Mouse (Mus musculus): ENCODE data around the gene Ergic1. TPM values are rescaled to one million over a fixed set of nuclear protein-coding genes. Genes with fewer than 3 reads are reported as not detected.

Gene Ergic1
- total RNA-seq, 2 experiments from 2014 or later = 150 to 155 TPM

- DNase-seq (ENCODE audit: low spot score in 2 of 2) = peak; percentile 67 to 72
These were observed 34.9 kb downstream of the Ergic1 start for GRCm38 (mm10) chr17:26596168-26596658.

- no peak for DNase-seq (ENCODE audit: low spot score in 2 of 2)
These were observed 35.7 kb downstream of the Ergic1 start for GRCm38 (mm10) chr17:26596856-26597481.

- no peak for DNase-seq (ENCODE audit: low spot score in 2 of 2)
These were observed 37.6 kb downstream of the Ergic1 start for GRCm38 (mm10) chr17:26598845-26599244.

GRCm38 (mm10) chr17:26600913-26601447 is 39.7 kb downstream of the Ergic1 start:
- no peak for DNase-seq (ENCODE audit: low spot score in 2 of 2)

- no peak for DNase-seq (ENCODE audit: low spot score in 2 of 2)
These were observed 40.2 kb downstream of the Ergic1 start for GRCm38 (mm10) chr17:26601514-26601913.

GRCm38 (mm10) chr17:26601926-26602325 is 40.6 kb downstream of the Ergic1 start:
- DNase-seq (ENCODE audit: low spot score in 2 of 2) = no peak

- no peak for DNase-seq (ENCODE audit: low spot score in 2 of 2)
These were observed 41.1 kb downstream of the Ergic1 start for GRCm38 (mm10) chr17:26602371-26602885.

GRCm38 (mm10) chr17:26603311-26603710 is 42.0 kb downstream of the Ergic1 start:
- DNase-seq (ENCODE audit: low spot score in 2 of 2) = no peak

- no peak for DNase-seq (ENCODE audit: low spot score in 2 of 2)
These were observed 44.3 kb downstream of the Ergic1 start for GRCm38 (mm10) chr17:26605636-26606035.

GRCm38 (mm10) chr17:26606516-26606915 is 45.2 kb downstream of the Ergic1 start:
- DNase-seq (ENCODE audit: low spot score in 2 of 2) = no peak

GRCm38 (mm10) chr17:26608348-26608747 is 47.1 kb downstream of the Ergic1 start:
- no peak for DNase-seq (ENCODE audit: low spot score in 2 of 2)

- DNase-seq (ENCODE audit: low spot score in 2 of 2) = no peak
These were observed 47.6 kb downstream of the Ergic1 start for GRCm38 (mm10) chr17:26608877-26609276.

- DNase-seq (ENCODE audit: low spot score in 2 of 2) = peak; percentile 81 to 88
These were observed 48.5 kb downstream of the Ergic1 start for GRCm38 (mm10) chr17:26609820-26610219.

- no peak for DNase-seq (ENCODE audit: low spot score in 2 of 2)
These were observed 50.0 kb downstream of the Ergic1 start for GRCm38 (mm10) chr17:26611328-26611727.

GRCm38 (mm10) chr17:26611918-26612317 is 50.6 kb downstream of the Ergic1 start:
- DNase-seq (ENCODE audit: low spot score in 2 of 2) = no peak

- no peak for DNase-seq (ENCODE audit: low spot score in 2 of 2)
These were observed 53.0 kb downstream of the Ergic1 start for GRCm38 (mm10) chr17:26614286-26614685.

- no peak for DNase-seq (ENCODE audit: low spot score in 2 of 2)
These were observed 53.6 kb downstream of the Ergic1 start for GRCm38 (mm10) chr17:26614708-26615486.

- DNase-seq (ENCODE audit: low spot score in 2 of 2) = no peak
These were observed 55.4 kb downstream of the Ergic1 start for GRCm38 (mm10) chr17:26616696-26617095.

- no peak for DNase-seq (ENCODE audit: low spot score in 2 of 2)
These were observed 57.2 kb downstream of the Ergic1 start for GRCm38 (mm10) chr17:26618498-26618897.

GRCm38 (mm10) chr17:26619577-26619976 is 58.3 kb downstream of the Ergic1 start:
- no peak for DNase-seq (ENCODE audit: low spot score in 2 of 2)

- DNase-seq (ENCODE audit: low spot score in 2 of 2) = no peak
These were observed 59.0 kb downstream of the Ergic1 start for GRCm38 (mm10) chr17:26620292-26620691.
